Mouse (Mus musculus) heart, postnatal 25 days (tissue): ENCODE measurements around the gene Fbxo48. TPM values are rescaled to one million over a fixed set of nuclear protein-coding genes. Genes with fewer than 3 reads are reported as not detected.

Experiments
- DNase-seq: peaks from one replicate; pipeline ENCODE4 v3.0.0; 2022; ENCODE audit warnings: low spot score
- intact Hi-C: fragments of 180-260 bp; cut with DNase I; formaldehyde crosslinking; loops from one replicate; pipeline ENCODE4 v1.15.1; 2025
- total RNA-seq, 2 experiments: library from RNA; stranded (reverse); gene quantifications; 2 replicates each; pipeline ENCODE4 v1.2.3; 2021

Gene Fbxo48
- total RNA-seq: under 1 TPM; 0.22 to 0.26 TPM

- peak; percentile 94 for DNase-seq
- intact Hi-C loops: loop anchor here (5.0 kb wide), 2 partner anchors 261 to 444 kb away; partner anchors contain the start of genes Pno1 and Sec61g
Observed at GRCm38 (mm10) chr11:16950976-16951760, at the start of gene Fbxo48. Gene Fbxo48, plus strand, starts transcription at chr11:16951375.

GRCm38 (mm10) chr11:16904302-16905011, 46.7 kb upstream of the Fbxo48 start:
- intact Hi-C loops: no loop called here
- no peak for DNase-seq

GRCm38 (mm10) chr11:16905012-16905332, 46.2 kb upstream of the Fbxo48 start:
- intact Hi-C loops: no loop called here
- DNase-seq: no peak

- no peak for DNase-seq
- intact Hi-C loops: no loop called here
Observed at GRCm38 (mm10) chr11:16906530-16906929, 44.6 kb upstream of the Fbxo48 start.

GRCm38 (mm10) chr11:16907517-16908129, 43.6 kb upstream of the Fbxo48 start:
- intact Hi-C loops: no loop called here
- no peak for DNase-seq

- no peak for DNase-seq
- intact Hi-C loops: no loop called here
Observed at GRCm38 (mm10) chr11:16914756-16915155, 36.4 kb upstream of the Fbxo48 start.

GRCm38 (mm10) chr11:16915850-16916249, 35.3 kb upstream of the Fbxo48 start:
- DNase-seq: no peak
- intact Hi-C loops: no loop called here

GRCm38 (mm10) chr11:16917512-16917911, 33.7 kb upstream of the Fbxo48 start:
- no peak for DNase-seq
- intact Hi-C loops: no loop called here

GRCm38 (mm10) chr11:16932159-16932558, 19.0 kb upstream of the Fbxo48 start:
- no peak for DNase-seq
- intact Hi-C loops: no loop called here

GRCm38 (mm10) chr11:16935577-16936236, 15.5 kb upstream of the Fbxo48 start:
- intact Hi-C loops: no loop called here
- DNase-seq: no peak

- no peak for DNase-seq
- intact Hi-C loops: loop anchor here (10.0 kb wide), 1 partner anchor 346 kb away; no protein-coding TSS in a partner anchor
Observed at GRCm38 (mm10) chr11:16941103-16941793, 9.9 kb upstream of the Fbxo48 start.

GRCm38 (mm10) chr11:16941973-16942452, 9.2 kb upstream of the Fbxo48 start:
- DNase-seq: no peak
- intact Hi-C loops: loop anchor here (10.0 kb wide), 1 partner anchor 347 kb away; no protein-coding TSS in a partner anchor

- intact Hi-C loops: loop anchor here (10.0 kb wide), 1 partner anchor 348 kb away; no protein-coding TSS in a partner anchor
Observed at GRCm38 (mm10) chr11:16943016-16943415, 8.2 kb upstream of the Fbxo48 start.

GRCm38 (mm10) chr11:16948756-16949155, 2.4 kb upstream of the Fbxo48 start:
- intact Hi-C loops: loop anchor here (1.0 to 10.0 kb wide), 2 partner anchors 354 to 423 kb away; no protein-coding TSS in a partner anchor
- DNase-seq: no peak

More at GRCm38 (mm10) chr11:16943016-16943415, 8.2 kb upstream of the Fbxo48 start:
- DNase-seq: no peak

GRCm38 (mm10) chr11:16950226-16950975, 774 bp upstream of the Fbxo48 start:
- DNase-seq: no peak
- intact Hi-C loops: loop anchor here (5.0 kb wide), 2 partner anchors 262 to 443 kb away; partner anchors contain the start of genes Pno1 and Sec61g

GRCm38 (mm10) chr11:16951761-16952010, 511 bp downstream of the Fbxo48 start:
- no peak for DNase-seq
- intact Hi-C loops: loop anchor here (5.0 kb wide), 2 partner anchors 261 to 444 kb away; partner anchors contain the start of genes Pno1 and Sec61g

- intact Hi-C loops: no loop called here
- no peak for DNase-seq
Observed at GRCm38 (mm10) chr11:16956115-16956862, 5.1 kb downstream of the Fbxo48 start.

GRCm38 (mm10) chr11:16957030-16957429, 5.9 kb downstream of the Fbxo48 start:
- intact Hi-C loops: no loop called here

More at GRCm38 (mm10) chr11:16957030-16957429, 5.9 kb downstream of the Fbxo48 start:
- no peak for DNase-seq
